Mouse (Mus musculus) cerebellum, adult 18-20 months (tissue): ENCODE data around the gene Ddx39b.
A peak's percentile ranks its signal among the peaks of the same experiment; 100 is the strongest.
"Not testable (repeated sequence)": the region's sequence is repeated elsewhere in the genome, so short reads cannot be mapped to it uniquely, and the experiment has no call there.

Experiments
- DNase-seq, 2 experiments: peaks; one replicate each; pipeline ENCODE4 v3.0.0; 2021

Ddx39b gene

GRCm38 (mm10) chr17:35263523-35263883, 22.0 kb downstream of the Ddx39b start:
- no peak for DNase-seq

- no peak for DNase-seq
Measured at GRCm38 (mm10) chr17:35267399-35268086, 26.0 kb downstream of the Ddx39b start.

- DNase-seq, result no peak
Measured at GRCm38 (mm10) chr17:35269653-35270347, 28.3 kb downstream of the Ddx39b start.

- no peak for DNase-seq
Measured at GRCm38 (mm10) chr17:35272249-35272648, 30.7 kb downstream of the Ddx39b start.

GRCm38 (mm10) chr17:35274770-35275169, 33.2 kb downstream of the Ddx39b start:
- DNase-seq, result peak; percentile 81 to 91

- no peak for DNase-seq
Measured at GRCm38 (mm10) chr17:35276304-35276864, 34.8 kb downstream of the Ddx39b start.

GRCm38 (mm10) chr17:35278049-35278448, 36.5 kb downstream of the Ddx39b start:
- DNase-seq, result no peak

- DNase-seq, result no peak
Measured at GRCm38 (mm10) chr17:35278957-35279688, 37.6 kb downstream of the Ddx39b start.

- no peak for DNase-seq
Measured at GRCm38 (mm10) chr17:35280276-35280675, 38.7 kb downstream of the Ddx39b start.

GRCm38 (mm10) chr17:35285431-35285830, 43.9 kb downstream of the Ddx39b start:
- DNase-seq, result no peak

GRCm38 (mm10) chr17:35295796-35296195, 54.2 kb downstream of the Ddx39b start:
- DNase-seq, result peak; percentile 33 to 49

- DNase-seq, result not testable (repeated sequence)
Measured at GRCm38 (mm10) chr17:35300261-35300945, 58.9 kb downstream of the Ddx39b start.

- peak; percentile 82 to 92 for DNase-seq
Measured at GRCm38 (mm10) chr17:35301645-35302258, 60.2 kb downstream of the Ddx39b start.

- no peak for DNase-seq
Measured at GRCm38 (mm10) chr17:35303271-35303670, 61.7 kb downstream of the Ddx39b start.
